Mouse (Mus musculus) right cerebral cortex, adult 18-20 months (tissue): ENCODE results near the gene Slc26a6.

Source experiments
- DNase-seq: peaks from one replicate; pipeline ENCODE4 v3.0.0; 2022; ENCODE audit warnings: mixed read lengths

Gene Slc26a6

DNA sequence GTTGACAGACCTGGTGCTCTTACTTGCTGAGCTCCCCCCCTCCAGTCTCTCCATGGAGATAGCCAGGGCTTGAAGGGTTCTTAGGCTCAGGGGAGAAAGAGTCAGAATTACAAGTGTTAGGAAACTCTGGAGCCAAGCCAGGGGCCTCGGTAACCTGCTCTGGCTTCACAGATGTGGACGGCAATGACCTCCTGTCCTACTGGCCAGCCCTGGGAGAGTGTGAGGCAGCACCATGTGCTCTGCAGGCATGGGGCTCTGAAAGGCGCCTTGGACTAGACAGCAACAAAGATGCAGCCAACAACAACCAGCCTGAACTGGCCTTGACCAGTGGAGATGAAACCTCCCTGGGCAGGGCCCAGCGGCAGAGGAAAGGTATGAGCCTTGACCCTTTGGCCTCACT, 5.7 kb upstream of the Slc26a6 start:
- DNase-seq, result no peak

DNA sequence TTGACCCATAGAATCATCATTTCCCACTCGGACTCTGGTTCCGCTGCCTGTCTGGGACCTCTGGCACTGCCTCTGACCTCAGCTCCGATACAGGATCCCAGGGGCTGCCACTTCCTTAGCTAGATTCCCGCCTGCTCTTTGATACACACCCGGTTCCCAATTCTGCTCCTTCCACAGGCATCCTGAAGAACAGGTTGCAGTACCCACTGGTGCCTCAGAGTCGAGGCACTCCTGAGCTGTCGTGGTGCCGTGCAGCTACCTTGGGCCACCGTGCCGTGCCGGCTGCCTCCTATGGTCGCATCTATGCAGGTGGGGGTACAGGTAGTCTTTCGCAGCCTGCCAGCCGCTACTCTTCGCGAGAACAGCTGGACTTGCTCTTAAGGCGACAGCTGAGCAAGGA, 4.7 kb upstream of the Slc26a6 start:
- no peak for DNase-seq

DNA sequence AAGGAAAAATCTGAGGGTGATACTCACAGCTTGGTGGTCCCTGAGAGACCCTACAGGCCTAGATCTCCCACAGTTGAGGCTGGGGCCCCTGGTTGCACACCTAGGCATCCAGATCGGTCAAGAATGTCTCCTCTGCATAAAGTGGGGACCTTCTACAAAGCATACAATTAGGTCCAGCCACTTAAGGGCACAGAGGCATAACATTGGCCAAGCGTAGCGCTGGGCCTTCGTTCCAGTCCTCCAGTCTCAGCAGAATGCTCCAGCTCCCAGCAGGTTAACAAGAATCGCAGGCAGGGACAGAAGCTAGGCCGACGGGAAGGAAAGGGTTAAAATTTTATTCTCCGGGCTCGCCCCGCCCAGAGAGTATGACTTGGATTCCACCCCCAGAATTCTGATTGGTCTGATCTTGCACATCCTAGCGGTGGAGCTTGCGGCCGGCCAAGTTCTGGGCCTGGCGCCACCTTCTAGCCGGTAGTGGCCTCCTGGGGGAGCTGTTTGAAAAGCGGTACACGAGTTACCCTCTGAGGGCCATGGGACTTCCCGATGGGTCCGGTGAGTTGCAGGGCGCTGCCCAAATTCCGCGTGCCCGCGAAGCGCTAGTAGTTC, 655 bp downstream of the Slc26a6 start:
- peak; percentile 93 for DNase-seq

DNA sequence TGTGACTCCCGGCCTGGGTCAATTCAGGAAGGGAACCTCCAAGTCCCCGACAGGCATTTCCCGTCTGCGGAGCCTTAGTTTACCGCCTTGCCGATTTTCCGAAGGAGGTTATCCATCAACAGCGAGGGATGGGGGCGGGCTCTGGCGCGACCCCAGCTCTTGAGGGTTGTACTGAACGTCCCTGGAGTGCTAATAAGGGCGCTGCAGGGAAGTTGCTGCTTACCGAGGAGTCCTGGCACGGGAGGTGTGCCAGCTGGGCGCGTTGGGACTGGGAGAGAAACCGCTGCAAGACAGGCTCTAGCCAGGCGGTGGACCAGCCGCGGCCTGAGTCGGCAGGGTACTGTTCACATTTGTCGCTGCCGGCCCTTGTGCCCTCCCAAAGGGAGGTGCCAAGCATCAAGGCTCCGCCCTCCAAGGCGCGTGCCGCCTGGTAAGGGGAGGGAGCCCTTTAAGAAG, 1.2 kb downstream of the Slc26a6 start:
- DNase-seq, result peak; percentile 89

DNA sequence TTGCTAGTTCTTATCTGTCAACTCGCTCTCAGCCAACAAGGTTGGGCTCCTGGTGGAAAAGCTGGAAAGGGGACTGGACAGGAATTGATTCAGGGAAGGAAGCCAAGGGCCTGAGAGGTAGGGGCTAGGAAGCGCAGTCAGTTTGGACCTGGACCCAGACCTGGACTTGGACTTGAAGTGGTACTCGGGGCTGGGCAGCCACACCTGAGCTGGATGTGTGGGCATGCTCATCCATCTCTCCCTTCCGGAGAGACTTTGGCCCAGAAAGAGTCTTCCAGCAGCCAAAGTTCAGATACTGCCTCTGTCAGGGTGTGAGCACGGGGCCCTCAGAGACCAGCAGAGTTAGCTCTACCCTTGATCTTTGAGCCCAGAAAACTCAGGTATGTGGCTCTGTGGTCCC, 2.3 kb downstream of the Slc26a6 start:
- no peak for DNase-seq

DNA sequence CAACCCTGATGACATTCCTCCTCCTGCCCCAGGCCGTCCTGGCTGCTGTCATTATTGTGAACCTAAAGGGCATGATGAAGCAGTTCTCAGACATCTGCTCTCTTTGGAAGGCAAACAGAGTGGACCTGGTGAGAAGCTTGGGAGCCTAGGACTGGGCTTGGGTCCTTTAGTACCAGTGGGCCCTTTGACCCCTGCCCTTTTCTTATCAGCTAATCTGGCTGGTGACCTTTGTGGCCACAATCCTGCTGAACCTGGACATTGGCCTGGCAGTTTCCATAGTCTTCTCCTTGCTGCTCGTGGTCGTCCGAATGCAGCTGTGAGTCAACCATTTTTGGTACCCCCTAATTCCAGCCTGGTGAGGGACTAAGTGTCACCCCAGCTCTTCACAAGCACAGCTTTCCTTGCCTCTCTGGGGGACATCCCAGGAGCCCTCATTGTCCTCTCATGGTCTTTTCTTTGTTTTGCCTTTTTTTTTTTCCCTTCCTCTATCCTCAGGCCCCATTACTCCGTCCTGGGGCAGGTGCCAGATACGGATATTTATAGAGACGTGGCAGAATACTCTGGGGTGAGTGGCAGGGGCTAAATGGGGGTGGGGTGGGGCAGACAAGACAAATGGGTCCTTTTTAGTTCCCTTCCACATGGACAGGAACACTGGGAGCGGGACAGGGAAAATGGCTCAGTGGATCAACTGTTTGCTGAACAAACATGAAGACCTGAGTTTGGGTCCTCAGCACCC, 5.9 kb downstream of the Slc26a6 start:
- DNase-seq, result no peak

DNA sequence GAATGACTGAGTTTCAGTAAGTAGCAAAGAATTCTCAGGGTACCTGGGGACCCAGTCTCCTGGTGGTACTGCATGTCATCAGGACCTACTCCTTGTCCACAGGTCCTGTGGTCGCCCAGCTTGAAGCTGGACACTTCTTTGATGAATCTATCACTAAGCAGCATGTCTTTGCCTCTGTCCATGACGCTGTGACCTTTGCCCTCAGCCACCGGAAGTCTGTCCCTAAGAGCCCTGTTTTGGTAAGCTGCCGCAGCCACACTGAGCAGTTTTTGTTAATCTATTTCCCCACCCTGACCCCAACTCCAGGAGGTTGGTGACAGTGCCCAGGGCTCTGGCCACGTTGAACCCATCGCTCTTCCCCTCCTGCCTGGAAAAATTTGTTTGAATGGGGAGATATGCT, 59.2 kb downstream of the Slc26a6 start:
- no peak for DNase-seq

DNA sequence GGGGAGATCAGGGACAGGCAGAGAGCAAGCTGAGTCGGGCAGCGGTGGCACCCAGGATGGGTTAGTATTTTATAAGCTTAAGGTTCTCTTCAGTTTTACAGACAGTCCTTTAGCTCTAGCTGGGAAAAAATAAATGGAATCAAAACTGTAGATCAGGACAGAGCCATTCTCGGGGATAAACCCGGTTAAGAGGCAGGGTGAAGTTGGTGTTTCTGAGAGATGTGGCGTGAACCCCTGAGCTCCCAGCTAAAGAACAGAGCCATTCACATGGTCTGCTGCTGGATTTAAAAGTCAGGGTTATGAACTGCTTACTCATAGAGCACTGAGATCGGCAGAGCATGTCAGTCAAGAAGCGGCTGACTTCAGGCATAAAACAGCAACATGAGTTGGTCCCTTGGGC, 60.1 kb downstream of the Slc26a6 start:
- no peak for DNase-seq

DNA sequence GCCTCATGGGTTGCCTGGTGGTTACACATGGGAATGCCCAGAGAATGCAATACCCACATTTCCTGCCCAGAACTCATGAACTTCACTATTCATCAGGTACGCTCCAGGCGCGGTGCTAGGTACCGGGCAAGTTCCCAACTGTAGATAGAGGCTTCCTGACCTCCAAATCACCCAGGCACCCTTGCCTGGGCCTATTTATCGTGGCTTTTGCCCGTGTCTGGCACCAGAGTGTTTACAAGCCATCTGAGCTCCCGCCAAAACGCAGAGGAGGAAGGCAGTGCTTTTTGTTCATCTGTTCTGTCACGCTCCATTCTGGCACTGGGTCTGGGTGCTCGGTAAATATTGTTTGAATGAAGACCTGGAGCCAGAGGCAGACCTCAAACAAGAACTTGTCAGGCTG, 60.5 kb downstream of the Slc26a6 start:
- no peak for DNase-seq

DNA sequence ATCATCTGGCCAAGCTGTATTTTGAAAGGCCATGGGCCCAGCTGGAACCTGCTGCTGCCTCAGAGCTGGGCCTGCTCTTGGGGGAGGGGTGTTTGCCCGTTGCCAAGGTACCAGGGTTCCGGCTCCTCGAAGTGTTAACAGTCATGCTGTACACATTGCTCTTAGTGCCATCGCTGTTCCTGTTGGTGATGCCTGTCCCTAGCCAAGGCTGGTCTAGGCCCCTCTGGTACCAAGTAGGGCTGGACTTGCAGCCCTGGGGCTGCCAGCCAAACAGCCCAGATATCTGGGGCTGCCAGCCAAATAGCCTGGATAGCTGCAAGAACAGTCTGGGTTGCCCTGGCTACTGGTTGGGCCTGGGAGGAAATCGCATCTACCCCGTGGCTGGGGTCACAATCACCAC, 61.4 kb downstream of the Slc26a6 start, which contains the start of gene Tmem89:
Gene Tmem89, plus strand, starts transcription at position 129 of the 400 bp plus-strand sequence.
- peak; percentile 51 for DNase-seq

DNA sequence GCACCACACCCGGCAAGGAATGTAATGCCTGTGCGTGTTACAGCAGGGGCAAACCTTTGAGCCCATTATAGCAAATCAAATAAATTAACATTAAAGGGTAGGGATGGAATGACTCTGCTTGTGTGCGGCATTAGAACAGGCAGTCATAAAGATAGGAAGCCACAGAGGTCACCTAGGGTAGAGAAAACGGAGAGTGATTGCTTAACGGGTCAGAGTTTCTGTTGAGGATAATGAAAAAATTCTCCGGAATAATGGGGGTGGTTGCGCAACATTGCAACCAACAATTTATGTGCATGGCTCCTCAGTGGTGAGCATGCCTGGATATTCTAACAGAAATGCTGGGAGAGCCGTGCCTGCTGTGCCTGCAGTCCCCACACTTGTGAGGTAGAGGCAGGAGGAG, 72.8 kb downstream of the Slc26a6 start:
- DNase-seq, result no peak

DNA sequence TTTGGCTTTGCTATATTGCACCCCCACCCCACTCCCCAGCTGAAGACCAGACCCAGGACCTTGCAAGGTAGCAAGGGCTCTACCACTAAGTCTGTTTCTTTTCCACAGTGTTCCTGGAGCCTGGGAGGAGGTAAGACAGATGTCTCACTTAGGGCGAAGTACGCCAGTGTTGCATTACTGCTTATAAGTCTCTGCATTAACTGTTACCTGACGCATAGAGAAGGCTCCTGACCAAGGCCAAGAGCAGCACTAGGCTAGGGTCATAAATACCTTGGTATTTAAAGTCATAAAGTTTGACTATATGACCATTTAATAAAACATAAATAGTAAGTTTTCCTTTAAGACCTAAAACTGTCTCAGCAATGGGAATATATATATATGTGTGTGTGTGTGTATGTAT, 75.3 kb downstream of the Slc26a6 start:
- DNase-seq, result no peak

DNA sequence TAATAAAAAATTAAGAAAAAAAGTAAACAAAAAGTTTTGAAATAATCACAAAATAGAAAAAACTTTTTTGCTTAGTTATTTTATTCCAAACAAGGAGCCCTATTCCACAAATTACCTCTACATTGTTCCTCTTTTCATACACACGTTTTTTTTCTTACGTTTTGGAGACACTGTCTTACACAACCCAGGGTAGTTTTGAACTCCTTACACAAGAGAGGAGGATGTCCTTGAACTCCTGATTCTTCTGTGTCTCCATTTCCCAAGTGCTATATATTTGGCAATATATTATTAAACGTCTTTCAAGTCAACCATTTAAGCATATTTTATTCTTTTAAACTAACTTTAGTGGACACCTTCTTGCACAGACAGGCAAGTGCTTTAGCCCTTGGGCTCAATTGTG, 82.9 kb downstream of the Slc26a6 start:
- DNase-seq, result no peak

DNA sequence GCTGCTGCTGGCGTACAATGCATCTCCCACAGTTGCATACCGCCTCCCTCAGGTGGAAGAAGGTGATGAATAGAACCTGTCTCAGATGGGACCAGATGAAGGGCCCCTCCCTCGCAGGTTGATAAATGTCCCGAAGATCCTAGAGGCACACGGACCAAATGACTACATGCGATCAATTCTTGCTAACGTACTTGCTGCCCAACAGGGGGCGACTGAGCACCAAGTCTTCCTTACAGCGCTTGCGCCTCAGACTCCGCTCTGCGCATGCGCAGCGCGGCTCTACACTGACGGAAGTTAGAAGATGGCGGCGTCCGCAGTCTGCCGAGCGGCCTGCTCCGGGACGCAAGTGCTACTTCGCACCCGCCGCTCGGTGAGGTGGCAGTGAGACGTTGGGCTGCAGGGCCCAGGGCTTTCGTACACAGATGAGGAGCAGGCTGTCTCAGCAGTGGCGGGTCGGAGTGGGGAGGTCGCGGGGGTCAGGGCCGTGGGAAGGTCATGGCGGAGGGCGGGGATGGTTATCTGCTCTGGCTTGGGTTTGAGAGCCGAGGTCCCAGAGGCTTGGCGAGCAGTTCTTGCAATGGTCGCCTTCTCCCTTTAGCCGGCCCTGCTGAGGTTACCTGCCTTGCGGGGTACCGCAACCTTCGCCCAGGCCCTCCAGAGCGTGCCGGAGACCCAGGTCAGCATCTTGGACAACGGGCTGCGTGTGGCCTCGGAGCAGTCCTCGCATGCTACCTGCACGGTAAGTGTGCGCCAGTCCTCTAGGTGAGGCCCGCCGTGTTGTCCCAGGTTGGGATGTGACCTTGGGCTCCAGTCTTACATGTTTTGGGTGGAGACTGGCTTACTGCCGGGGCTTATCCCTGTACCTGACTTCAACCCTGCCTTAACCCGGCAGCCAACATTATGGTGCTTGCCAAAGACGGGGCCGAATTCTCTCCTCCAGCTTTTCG, 83.6 kb downstream of the Slc26a6 start, which contains the start of gene Uqcrc1:
Gene Uqcrc1, plus strand, starts transcription at position 216 of the 947 bp plus-strand sequence.
- DNase-seq, result peak; percentile 95

DNA sequence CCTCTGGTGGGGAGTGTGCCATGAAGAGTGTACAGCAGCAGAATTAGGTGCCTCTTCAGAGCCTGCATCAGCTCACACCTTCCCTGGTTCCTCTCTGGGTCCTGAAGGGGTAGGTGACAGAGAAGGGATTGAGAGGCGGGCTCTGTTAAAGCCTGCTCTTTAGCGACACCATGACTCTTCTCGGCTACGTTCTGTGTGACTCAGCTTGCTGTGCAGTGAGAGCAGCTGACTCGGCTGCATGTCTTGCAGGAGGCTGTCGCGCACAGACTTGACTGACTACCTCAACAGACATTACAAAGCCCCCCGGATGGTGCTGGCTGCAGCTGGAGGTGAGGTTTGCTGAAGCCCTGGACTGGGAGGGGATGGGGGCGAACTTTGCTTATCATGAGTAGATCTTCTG, 92.0 kb downstream of the Slc26a6 start:
- DNase-seq, result peak; percentile 25

DNA sequence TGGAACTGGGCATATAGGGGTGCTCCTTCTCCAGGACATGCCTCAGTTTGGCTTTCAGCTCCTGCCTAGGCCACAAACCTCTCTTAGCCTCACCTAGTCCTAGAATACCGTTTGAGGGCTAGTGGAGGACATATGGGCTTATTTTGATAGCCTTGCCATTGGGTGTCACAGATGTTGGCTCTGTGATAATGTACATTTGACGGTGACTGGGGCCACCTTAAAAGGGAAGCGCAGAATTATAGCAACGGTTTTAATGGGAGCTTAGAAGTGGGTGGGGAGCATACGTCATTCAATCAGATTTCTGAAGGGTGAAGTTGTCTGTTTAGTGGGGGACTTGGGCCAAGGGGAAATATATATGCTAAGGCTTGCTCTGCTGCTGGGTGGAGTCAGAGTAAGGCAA, 92.5 kb downstream of the Slc26a6 start:
- no peak for DNase-seq

DNA sequence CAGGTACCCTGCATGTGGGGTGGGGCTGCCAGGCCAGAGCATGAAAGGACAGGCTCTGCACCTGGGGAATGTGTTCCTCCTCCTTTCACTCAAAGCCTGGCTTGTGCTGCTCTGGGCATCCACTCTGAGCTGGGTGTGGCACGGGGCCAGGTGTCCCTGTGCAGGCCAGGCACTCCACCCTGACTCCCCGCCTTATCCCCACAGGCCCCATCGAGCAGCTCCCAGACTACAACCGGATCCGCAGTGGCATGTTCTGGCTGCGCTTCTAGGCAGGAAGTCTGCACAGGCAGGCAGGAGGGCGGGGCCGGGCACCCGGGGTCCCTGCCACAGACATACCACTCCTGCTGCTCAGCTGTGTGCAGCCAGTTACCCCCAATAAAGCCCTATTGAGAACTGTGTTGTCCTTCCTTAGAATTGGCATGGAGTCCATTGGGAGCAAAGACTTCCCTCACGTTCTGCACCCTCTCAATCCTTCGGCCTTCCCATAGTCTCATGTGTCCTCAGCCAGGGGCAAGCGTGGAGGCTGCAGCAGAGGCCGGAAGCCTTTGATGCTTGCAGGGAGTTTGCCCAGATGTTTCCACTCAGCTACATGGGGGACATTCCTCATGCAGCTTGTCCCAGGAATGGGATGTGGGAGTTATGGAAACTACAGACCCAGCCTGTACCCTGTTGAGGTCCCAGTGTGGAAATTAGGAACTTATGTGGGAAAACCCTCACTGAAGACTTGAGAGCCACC, 96.3 kb downstream of the Slc26a6 start:
- DNase-seq, result no peak

DNA sequence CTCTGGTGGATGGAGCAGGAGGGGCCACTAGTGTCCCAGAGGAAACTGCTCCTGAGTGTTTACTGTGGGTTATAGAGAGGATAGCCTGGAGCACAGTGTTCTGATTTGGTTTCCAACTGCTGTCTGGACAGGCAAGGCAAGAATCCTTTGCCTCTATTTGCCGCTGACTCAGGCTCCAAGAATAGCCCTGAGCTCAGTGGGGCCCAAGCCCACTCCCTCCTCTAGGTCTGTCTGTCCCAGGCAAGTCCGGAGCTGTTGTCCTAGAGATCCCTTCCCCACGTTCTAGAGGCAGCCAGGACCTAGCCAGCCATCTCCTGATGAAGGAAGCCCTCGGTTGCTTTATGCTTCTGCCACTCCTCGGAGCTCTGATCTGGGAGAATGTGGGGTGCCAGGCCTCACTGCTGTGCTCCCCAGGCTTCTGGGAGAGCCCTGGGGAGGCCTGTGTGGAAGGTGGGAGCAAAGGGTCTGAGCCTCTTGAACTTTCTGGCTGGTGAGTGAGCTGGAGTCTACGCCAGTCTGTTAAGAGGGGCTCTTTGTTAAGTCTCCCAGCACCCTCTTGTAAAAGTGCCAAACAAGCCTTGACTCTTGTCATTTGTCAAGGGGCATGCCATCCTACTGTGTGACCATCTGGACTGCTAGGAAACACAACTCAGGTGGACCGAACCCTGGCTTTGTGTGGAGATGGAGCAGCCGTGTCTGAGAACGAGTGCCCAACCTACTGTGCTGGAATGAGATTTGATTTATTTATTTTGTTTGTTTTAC, 97.1 kb downstream of the Slc26a6 start:
- DNase-seq, result no peak

DNA sequence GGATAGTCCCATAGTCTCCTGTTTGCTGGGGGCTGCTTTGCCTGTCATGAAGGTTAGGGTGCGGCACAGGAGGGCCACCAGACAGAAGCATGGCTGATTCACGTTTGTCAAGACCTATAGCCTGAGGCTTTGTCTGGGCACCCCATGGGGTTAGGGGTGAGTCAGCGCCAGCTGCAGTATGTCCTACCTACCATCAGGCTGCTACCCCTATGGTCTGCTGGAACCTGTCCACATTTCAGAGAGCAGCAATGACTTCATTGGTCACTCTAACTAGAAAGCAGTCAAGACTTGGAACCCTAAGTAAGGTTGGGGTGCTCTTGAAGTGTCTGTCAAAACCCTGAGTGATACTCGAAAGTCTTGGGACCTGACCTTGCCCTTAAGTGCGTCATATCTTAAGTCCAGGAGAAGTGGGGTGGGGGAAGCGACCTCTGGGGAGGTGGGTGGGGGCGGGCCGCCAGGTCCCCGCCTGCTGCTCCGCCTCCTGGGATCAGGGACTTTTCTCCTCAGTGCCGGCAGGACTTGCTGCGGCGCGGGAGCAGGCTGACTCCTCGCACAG, 100.1 kb downstream of the Slc26a6 start, which contains the start of gene Col7a1:
Gene Col7a1, plus strand, starts transcription at position 506 of the 556 bp plus-strand sequence.
- no peak for DNase-seq

DNA sequence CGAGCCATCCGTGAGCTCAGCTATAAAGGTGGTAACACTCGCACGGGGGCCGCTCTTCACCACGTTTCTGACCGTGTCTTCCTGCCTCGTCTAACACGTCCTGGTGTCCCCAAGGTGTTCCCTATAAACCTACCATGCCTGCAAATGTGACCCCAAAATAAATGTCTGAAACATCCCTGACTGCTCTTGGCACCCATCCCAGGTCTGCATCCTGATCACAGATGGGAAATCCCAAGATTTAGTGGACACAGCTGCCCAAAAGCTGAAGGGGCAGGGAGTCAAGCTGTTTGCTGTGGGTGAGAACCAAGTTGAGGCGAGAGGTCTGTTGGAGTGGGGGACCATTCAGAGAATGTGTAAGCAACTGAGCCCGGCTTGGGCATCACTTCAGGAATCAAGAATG, 102.2 kb downstream of the Slc26a6 start:
- no peak for DNase-seq

DNA sequence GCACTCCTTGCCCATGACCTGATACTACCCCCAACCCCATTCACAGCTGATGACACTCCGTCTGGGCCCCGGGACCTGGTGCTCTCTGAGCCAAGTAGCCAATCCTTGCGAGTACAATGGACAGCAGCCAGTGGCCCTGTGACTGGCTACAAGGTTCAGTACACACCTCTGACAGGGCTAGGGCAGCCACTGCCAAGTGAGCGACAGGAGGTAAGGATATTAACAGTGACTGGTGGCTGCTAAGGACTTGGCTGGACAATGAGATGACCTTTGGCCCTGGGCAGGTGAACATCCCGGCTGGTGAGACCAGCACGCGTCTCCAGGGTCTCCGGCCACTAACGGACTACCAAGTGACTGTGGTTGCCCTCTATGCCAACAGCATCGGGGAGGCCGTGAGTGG, 102.8 kb downstream of the Slc26a6 start:
- no peak for DNase-seq
